Mouse (Mus musculus): Measurements from ENCODE around the gene Tmem253.

DNA sequence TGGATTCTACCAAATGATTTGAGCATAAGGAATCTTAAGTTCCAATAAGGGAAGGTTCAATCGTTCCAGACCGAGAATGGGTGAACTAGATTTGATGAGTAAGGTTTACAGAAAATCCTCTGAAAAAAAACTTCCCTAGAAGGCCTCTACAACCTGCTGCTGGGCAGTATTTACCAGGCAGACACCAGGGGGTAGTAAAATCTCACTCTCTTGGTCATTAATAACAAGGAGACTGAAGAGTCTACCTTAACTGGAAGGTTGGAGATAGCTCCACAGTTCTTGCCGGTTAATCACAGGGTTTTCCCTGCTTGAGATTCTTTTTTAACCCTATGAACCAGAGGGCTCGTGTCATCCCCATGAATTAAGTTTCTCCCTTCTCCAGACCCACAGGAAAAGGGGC, 32.2 kb upstream of the Tmem253 start:
- TF ChIP-seq EP300 (IDR thresholded peaks at IDR 0.05; ENCODE audit: insufficient read depth, low read depth, low read length) (no peak), CTCF (IDR thresholded peaks at IDR 0.05) (peak; percentile 49), POLR2A (IDR thresholded peaks at IDR 0.05; ENCODE audit: insufficient read depth, low read depth, low read length) (no peak)
